21 mouse cellular contexts compared by ENCODE assay signal in the genomic region with DNA sequence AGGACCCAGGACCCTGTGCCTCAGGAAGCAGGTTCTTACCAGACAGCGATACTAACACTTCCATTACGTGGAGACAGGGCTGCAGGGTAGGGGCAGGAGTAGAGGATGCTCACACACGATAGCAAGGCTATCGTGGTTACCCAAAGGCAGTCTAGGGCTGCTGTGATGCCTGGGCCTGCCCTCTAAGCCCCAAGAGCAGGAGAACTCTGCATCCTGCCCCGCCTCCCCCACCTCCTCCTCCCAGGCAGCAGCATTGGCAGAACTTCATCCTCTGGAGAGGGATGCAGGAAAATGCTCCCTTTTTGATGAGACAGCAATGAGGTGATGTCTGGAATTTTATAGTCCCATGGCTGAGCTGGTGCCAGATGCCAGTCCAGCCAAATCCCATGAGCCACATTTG. TPM values are rescaled to one million over a fixed set of nuclear protein-coding genes. Genes with fewer than 3 reads are reported as not detected.
DNase-seq lines count a peak whose midpoint lies in the region; ATAC-seq and TF ChIP-seq lines count a peak whose summit lies in the region.
"Had no signal": no experiment of that assay in that cellular context is flagged by ENCODE, and none has a peak within 500 bp of the region (broad histone marks: within the 10 kb centered on the region; RNA-seq: fewer than 3 reads in every experiment).

No protein-coding gene starts in this region.

- peaks cover 2 to 22% of the 10 kb centered on the region in 2 experiments for H3K4me1 ChIP-seq in liver, embryonic 14.5 days (replicated peaks; ENCODE audit: control insufficient read depth in 2 of 2, insufficient read depth in 2 of 2, low read length in 1 of 2)
- H3K4me1 ChIP-seq in stomach, postnatal 0 days (replicated peaks; ENCODE audit: control insufficient read depth, insufficient read depth): no peaks in the 10 kb centered on the region

- no peaks in the 10 kb centered on the region for H3K27me3 ChIP-seq in liver, embryonic 14.5 days (ENCODE audit: control insufficient read depth, insufficient read depth, low read length)
- no peaks in the 10 kb centered on the region for H3K27me3 ChIP-seq in stomach, postnatal 0 days (ENCODE audit: control insufficient read depth, insufficient read depth, low read length)
- H3K27me3 ChIP-seq: heart, embryonic 15.5 days had no signal

- peak overlapping the region; percentile 13 for H3K4me2 ChIP-seq in liver, embryonic 14.5 days (ENCODE audit: low read depth)
- H3K4me2 ChIP-seq in stomach, postnatal 0 days (replicated peaks; ENCODE audit: low read depth): no peak overlapping the region
- H3K4me2 ChIP-seq: heart, embryonic 15.5 days had no signal

- intact Hi-C loops in left cerebral cortex, postnatal 25 days (cut with DNase I): no loop called here

- 0 out of 2 replicates have a peak, but pooled peaks have one; percentile 35 for ATAC-seq in frontal cortex, adult (ENCODE audit: low TSS enrichment)
- peak; percentile 66 for ATAC-seq in common myeloid progenitor, adult 5-6 weeks (replicated peaks; ENCODE audit: low read depth, poor library complexity, severe bottlenecking)
- ATAC-seq in liver, embryonic 14.5 days (ENCODE audit: insufficient read depth): peak; percentile 85
- no peak for ATAC-seq in stomach, postnatal 0 days (ENCODE audit: low FRiP score, low TSS enrichment)
- ATAC-seq: CD4-positive, CD25-positive, alpha-beta regulatory T cell, adult 4 months; forebrain, embryonic 14.5 days; midbrain, embryonic 16.5 days had no signal

- DNase-seq in frontal cortex, adult 2 months (ENCODE audit: extremely low spot score in 1 of 2, low spot score in 1 of 2): no peak
- DNase-seq in 416B (ENCODE audit: low read depth): peak; percentile 45
- DNase-seq in liver, embryonic 14.5 days (ENCODE audit: low read depth in 3 of 3, low spot score in 3 of 3): peak in 1 of 3 experiments; percentile 47
- DNase-seq in stomach, postnatal 0 days (ENCODE audit: low spot score): no peak
- no peak for DNase-seq in left cerebral cortex, adult 8-10 months (ENCODE audit: low spot score in 2 of 2)
- no peak for DNase-seq in left cerebral cortex, postnatal 25 days (ENCODE audit: low spot score in 2 of 2)
- DNase-seq: cerebellum, adult 2 months; gastrocnemius, postnatal 25 days; heart, postnatal 4 days; kidney, adult 9 months; left cerebral cortex, postnatal 4 days; lung, postnatal 10 days had no signal

- TF ChIP-seq EP300 in liver, embryonic 14.5 days (IDR thresholded peaks at IDR 0.05; ENCODE audit: low read depth): no peak
- TF ChIP-seq EP300 in stomach, postnatal 0 days (optimal IDR thresholded peaks at IDR 0.05): no peak

- H3K9ac ChIP-seq in liver, embryonic 14.5 days (replicated peaks): no peak overlapping the region
- H3K9ac ChIP-seq in stomach, postnatal 0 days (ENCODE audit: low read length): no peak overlapping the region
- H3K9ac ChIP-seq: heart, embryonic 15.5 days had no signal

- no peaks in the 10 kb centered on the region for H3K36me3 ChIP-seq in liver, embryonic 14.5 days (replicated peaks; ENCODE audit: control insufficient read depth, insufficient read depth, low read depth)
- H3K36me3 ChIP-seq in stomach, postnatal 0 days (ENCODE audit: control insufficient read depth, insufficient read depth, low read length): no peaks in the 10 kb centered on the region
- H3K36me3 ChIP-seq: heart, embryonic 15.5 days had no signal

- peak overlapping the region; percentile 34 for H3K27ac ChIP-seq in liver, embryonic 14.5 days
- no peak overlapping the region for H3K27ac ChIP-seq in stomach, postnatal 0 days (replicated peaks)
- H3K27ac ChIP-seq: heart, embryonic 15.5 days had no signal

- WGBS in liver, embryonic 14.5 days (ENCODE audit: insufficient replicate concordance): 14% methylated on average over 5 of the region's 5 CpGs
- WGBS in stomach, postnatal 0 days: 66% methylated on average over 5 of the region's 5 CpGs

- no peak for TF ChIP-seq CTCF in liver, embryonic 14.5 days (IDR thresholded peaks at IDR 0.05; ENCODE audit: low read depth)
- TF ChIP-seq CTCF in stomach, postnatal 0 days (IDR thresholded peaks at IDR 0.05; ENCODE audit: low read depth): no peak

- H3K4me3 ChIP-seq in liver, embryonic 14.5 days (ENCODE audit: insufficient read depth in 1 of 2, low read depth in 2 of 2, low read length in 2 of 2): no peak overlapping the region
- H3K4me3 ChIP-seq in stomach, postnatal 0 days (ENCODE audit: low read depth, low read length): no peak overlapping the region
- H3K4me3 ChIP-seq: erythroblast, embryonic 14.5 days; heart, embryonic 15.5 days had no signal

- no peaks in the 10 kb centered on the region for H3K9me3 ChIP-seq in liver, embryonic 14.5 days (ENCODE audit: control insufficient read depth, low read length)
- H3K9me3 ChIP-seq in stomach, postnatal 0 days (ENCODE audit: control insufficient read depth, low read length): no peaks in the 10 kb centered on the region
- H3K9me3 ChIP-seq: heart, embryonic 15.5 days had no signal

RNA-seq across cellular contexts. Expression of a gene that starts 19.0 kb away (rescaled TPM):
- 23.7 and 28.0 TPM in 2 replicates for polyA plus RNA-seq in frontal cortex, adult 2 months (2012; rRNA removed)
- 12.6 and 16.7 TPM in 2 replicates for total RNA-seq in common myeloid progenitor, adult 5-6 weeks (2017)
- 0.08 and 0.16 TPM in 2 replicates for polyA plus RNA-seq in liver, embryonic 14.5 days (2012; rRNA removed)
- polyA plus RNA-seq in liver, embryonic 14.5 days (2014; fragmentation: Nextera tagmentation; extraction: Ambion mirVana): 0.22 and 0.29 TPM in 2 replicates
- polyA plus RNA-seq in stomach, postnatal 0 days (2015; fragmentation: Nextera tagmentation; extraction: Ambion mirVana): 0.25 TPM in 2 replicates
- total RNA-seq in left cerebral cortex, adult 8-10 months (2022): 10 to 100 TPM; 44.7 to 52.3 (median 48.7) TPM
- total RNA-seq in left cerebral cortex, postnatal 25 days (2021): 10 to 100 TPM; 41.3 to 44.4 TPM
- total RNA-seq: gastrocnemius, postnatal 25 days; heart, adult 8-10 months; heart, postnatal 4 days had no signal
- polyA plus RNA-seq: liver, adult 2 months had no signal

RNA-seq across cellular contexts. Expression of a gene that starts 19.7 kb away (rescaled TPM):
- 150 and 165 TPM in 2 replicates for polyA plus RNA-seq in frontal cortex, adult 2 months (2012; rRNA removed)
- 69.1 and 72.2 TPM in 2 replicates for total RNA-seq in common myeloid progenitor, adult 5-6 weeks (2017)
- 54.1 and 58.8 TPM in 2 replicates for polyA plus RNA-seq in liver, embryonic 14.5 days (2012; rRNA removed)
- polyA plus RNA-seq in liver, embryonic 14.5 days (2014; fragmentation: Nextera tagmentation; extraction: Ambion mirVana): 64.1 and 77.8 TPM in 2 replicates
- 41.8 and 43.3 TPM in 2 replicates for polyA plus RNA-seq in stomach, postnatal 0 days (2015; fragmentation: Nextera tagmentation; extraction: Ambion mirVana)
- 100 to 1,000 TPM; 152 to 184 (median 173) TPM for total RNA-seq in left cerebral cortex, adult 8-10 months (2022)
- 100 to 1,000 TPM; 149 to 152 TPM for total RNA-seq in left cerebral cortex, postnatal 25 days (2021)
